Mouse (Mus musculus): ENCODE data around the gene Grm1. TPM values are rescaled to one million over a fixed set of nuclear protein-coding genes. Genes with fewer than 3 reads are reported as not detected.
A peak's percentile ranks its signal among the peaks of the same experiment; 100 is the strongest.

Gene Grm1
- polyA plus RNA-seq, 1 experiment from 2014 or later, result 0.50 TPM

GRCm38 (mm10) chr10:10866278-10866677 lies 215.9 kb downstream of the Grm1 start:
- no peak for ATAC-seq (ENCODE audit: low FRiP score)
- Histone ChIP-seq H3K9ac (no peak overlapping the region), H3K36me3 (no peaks in the 10 kb centered on the region), H3K4me2 (replicated peaks) (no peak overlapping the region), H3K4me3 (no peak overlapping the region), H3K27me3 (no peaks in the 10 kb centered on the region), H3K4me1 (no peaks in the 10 kb centered on the region), H3K9me3 (replicated peaks) (no peaks in the 10 kb centered on the region), H3K27ac (no peak overlapping the region)
- WGBS, result 96% methylated on average over 2 of the region's 2 CpGs

DNA sequence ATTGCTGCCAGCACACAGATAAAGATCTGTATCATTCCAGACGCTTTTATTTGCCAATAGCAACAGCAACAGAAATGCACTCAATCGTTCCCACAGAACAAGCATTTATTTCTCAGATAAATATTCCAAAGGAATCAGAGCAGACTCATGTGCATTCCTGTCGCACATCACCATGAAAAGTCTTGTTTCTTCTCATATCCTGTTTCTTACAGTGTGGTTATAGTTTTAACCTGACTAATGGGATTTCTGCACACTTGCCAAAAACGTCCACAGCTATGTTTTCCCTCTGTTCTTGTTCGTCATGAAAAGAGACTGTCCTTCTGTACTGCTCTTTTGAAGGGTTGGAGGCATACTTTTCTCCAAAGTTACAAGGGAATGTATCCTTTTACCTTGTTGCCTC lies 217.4 kb downstream of the Grm1 start:
- 73% methylated on average over 5 of the region's 5 CpGs for WGBS
- Histone ChIP-seq H3K27me3 (no peaks in the 10 kb centered on the region), H3K9ac (no peak overlapping the region), H3K36me3 (no peaks in the 10 kb centered on the region), H3K4me3 (no peak overlapping the region), H3K4me1 (no peaks in the 10 kb centered on the region), H3K4me2 (replicated peaks) (no peak overlapping the region), H3K27ac (no peak overlapping the region), H3K9me3 (replicated peaks) (no peaks in the 10 kb centered on the region)
- ATAC-seq (ENCODE audit: low FRiP score), result no peak

DNA sequence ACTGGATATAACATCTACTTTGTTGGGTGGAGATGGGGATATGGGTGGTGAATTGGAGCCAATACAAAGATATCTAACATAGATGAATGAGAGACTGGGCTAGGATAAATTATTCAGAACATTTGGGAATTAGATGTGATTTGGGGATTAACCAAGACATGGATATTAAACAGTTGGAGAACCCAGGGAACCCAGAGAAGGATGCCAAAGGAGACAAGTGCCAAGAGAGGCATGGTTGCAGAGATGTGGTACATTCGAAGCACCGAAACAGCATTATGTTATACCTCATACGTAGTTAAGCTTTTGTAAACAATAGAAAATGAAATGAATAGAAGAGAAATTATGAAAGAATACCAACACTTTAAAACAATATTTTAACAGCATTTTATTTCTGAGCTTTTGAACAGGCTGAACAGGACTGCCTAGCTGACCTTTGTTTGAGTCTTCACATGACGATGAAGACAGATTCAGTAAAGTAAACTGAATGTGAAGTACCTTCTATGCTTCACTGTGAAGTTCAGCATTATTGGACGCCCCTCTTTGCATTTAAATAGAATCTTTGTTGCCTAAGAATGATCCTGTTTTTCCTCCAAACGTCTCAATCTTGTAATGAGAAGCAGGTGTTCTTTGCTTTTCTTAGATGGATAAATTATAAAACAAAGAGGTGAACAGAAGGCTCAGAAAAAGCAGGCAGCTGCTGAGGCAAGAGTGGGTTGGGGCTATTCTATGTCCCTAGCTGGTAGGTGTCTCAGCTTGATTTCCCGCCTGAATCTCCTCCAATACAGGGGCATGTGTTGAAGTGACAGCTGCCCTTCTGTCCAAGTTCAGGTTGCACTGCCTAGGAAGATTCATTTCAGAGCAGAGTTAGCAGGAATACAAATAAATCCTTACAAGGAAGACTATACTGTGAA lies 234.5 kb downstream of the Grm1 start:
- 59% methylated on average over 7 of the region's 7 CpGs for WGBS

DNA sequence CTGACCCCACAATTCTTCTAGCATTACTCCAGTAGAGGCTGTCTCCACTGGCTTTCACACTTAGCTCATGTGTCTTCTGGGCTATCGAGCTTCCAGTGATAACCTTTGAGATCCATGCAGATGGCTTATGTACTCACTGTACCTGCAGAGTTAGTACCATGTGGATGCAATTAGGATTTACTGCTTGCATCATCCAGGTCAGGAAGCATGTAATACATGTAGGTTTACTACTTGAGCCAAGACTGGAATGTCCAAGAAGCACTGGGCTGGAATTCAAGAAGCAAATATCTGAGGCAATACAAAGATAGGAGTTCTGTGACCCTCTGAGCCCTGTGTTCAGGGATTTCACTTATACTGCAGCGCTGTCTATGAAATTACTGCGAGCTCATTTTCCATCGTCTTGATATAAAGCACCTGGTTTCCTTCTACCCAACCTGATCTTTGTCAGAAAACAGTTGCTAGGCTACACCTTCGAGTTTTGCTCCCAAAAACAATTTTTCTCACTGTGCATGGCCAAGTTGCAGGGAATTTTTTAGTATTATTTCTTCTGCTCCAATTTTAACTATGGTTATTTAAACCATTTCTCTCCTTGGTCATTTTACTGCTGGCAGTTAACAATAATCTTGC lies 237.0 kb downstream of the Grm1 start:
- ATAC-seq (ENCODE audit: low FRiP score), result no peak
- Histone ChIP-seq H3K4me1 (no peaks in the 10 kb centered on the region), H3K4me3 (no peak overlapping the region), H3K4me2 (replicated peaks) (no peak overlapping the region), H3K9me3 (replicated peaks) (no peaks in the 10 kb centered on the region), H3K9ac (no peak overlapping the region), H3K27ac (no peak overlapping the region), H3K27me3 (no peaks in the 10 kb centered on the region), H3K36me3 (no peaks in the 10 kb centered on the region)
- 81% methylated on average over 5 of the region's 5 CpGs for WGBS

More for the DNA sequence above, 234.5 kb downstream of the Grm1 start:
- H3K36me3 ChIP-seq, result no peaks in the 10 kb centered on the region
- H3K9me3 ChIP-seq (replicated peaks), result no peaks in the 10 kb centered on the region
- H3K27me3 ChIP-seq, result no peaks in the 10 kb centered on the region
- no peak overlapping the region for H3K4me3 ChIP-seq
- peak; percentile 83 for ATAC-seq (ENCODE audit: low FRiP score)
- H3K4me1 ChIP-seq, result no peaks in the 10 kb centered on the region
- no peak overlapping the region for H3K4me2 ChIP-seq (replicated peaks)
- no peak overlapping the region for H3K27ac ChIP-seq
- no peak overlapping the region for H3K9ac ChIP-seq

DNA sequence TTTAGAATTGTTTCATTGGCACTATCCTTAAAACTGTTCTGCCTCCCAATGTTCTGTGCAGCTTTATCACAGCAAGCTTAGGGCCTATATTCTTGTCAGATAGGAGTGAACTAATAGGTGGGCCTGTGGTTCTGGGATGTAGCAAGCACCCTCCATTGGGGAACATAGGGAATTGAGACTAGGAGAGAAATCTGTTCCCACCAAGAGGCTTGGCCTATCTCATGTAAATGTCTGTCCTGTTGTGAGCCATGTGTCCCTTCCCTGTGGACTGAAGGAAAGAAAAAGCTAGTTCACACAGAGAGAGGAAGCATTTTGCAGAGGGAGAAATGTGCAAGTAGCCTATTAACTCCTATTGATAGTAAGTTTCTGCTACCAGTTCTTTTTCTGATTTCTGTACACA lies 246.8 kb downstream of the Grm1 start:
- no peaks in the 10 kb centered on the region for H3K4me1 ChIP-seq
- H3K9ac ChIP-seq, result no peak overlapping the region
- no peaks in the 10 kb centered on the region for H3K27me3 ChIP-seq
- ATAC-seq (ENCODE audit: low FRiP score), result no peak
- H3K9me3 ChIP-seq (replicated peaks), result no peaks in the 10 kb centered on the region
- no peak overlapping the region for H3K4me2 ChIP-seq (replicated peaks)
- H3K36me3 ChIP-seq, result no peaks in the 10 kb centered on the region
- no peak overlapping the region for H3K27ac ChIP-seq
- no peak overlapping the region for H3K4me3 ChIP-seq

DNA sequence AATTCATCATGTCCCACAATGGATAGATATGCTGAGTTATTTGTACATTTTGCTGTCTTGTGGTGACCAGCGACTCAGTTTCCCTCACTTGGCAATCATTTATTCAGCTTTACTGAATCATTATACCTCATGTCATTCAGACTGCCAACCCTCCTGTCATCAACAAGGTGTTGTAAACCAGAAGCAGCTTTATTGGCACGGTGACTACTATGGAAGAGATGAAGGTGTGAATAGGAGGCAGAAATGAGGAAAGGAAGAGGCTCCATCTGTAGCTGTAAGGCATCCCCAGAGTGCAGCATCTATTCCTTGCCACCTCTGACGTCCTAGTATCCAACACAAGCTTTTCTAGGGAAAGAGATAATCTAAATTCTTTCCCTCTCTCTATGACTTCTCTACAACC lies 247.3 kb downstream of the Grm1 start:
- Histone ChIP-seq H3K9ac (no peak overlapping the region), H3K4me1 (no peaks in the 10 kb centered on the region), H3K27me3 (no peaks in the 10 kb centered on the region), H3K36me3 (no peaks in the 10 kb centered on the region), H3K4me3 (no peak overlapping the region), H3K9me3 (replicated peaks) (no peaks in the 10 kb centered on the region), H3K4me2 (replicated peaks) (no peak overlapping the region), H3K27ac (no peak overlapping the region)
- WGBS, result 80% methylated on average over 3 of the region's 3 CpGs
- no peak for ATAC-seq (ENCODE audit: low FRiP score)

GRCm38 (mm10) chr10:10831141-10831540 lies 251.0 kb downstream of the Grm1 start:
- WGBS, result 92% methylated on average over 1 of the region's 1 CpGs
- no peak for ATAC-seq (ENCODE audit: low FRiP score)
- H3K9me3 ChIP-seq (replicated peaks), result no peaks in the 10 kb centered on the region

DNA sequence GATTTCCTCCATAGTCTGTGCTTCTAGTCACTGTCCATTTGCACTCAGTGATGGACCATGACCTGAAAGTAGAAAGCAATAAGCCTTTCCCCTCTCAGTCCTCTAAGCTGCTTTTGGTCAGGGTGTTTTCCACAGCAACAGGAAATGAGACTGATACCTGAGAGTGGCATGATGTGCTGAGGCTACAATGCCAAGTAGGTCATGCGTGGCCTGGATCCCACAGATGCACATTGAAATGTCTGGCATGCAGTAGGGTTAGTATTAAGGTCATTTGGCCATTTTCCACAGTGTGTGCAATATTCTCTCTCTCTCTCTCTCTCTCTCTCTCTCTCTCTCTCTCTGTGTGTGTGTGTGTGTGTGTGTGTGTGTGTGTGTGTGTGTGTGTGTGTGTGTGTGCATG lies 254.8 kb downstream of the Grm1 start:
- no peaks in the 10 kb centered on the region for H3K27me3 ChIP-seq
- no peak for ATAC-seq (ENCODE audit: low FRiP score)
- no peak overlapping the region for H3K9ac ChIP-seq
- H3K9me3 ChIP-seq (replicated peaks), result no peaks in the 10 kb centered on the region
- no peak overlapping the region for H3K4me3 ChIP-seq
- WGBS, result 79% methylated on average over 1 of the region's 1 CpGs
- no peaks in the 10 kb centered on the region for H3K4me1 ChIP-seq
- no peaks in the 10 kb centered on the region for H3K36me3 ChIP-seq
- H3K27ac ChIP-seq, result no peak overlapping the region
- H3K4me2 ChIP-seq (replicated peaks), result no peak overlapping the region

More at GRCm38 (mm10) chr10:10831141-10831540, 251.0 kb downstream of the Grm1 start:
- no peaks in the 10 kb centered on the region for H3K4me1 ChIP-seq
- no peaks in the 10 kb centered on the region for H3K27me3 ChIP-seq
- H3K27ac ChIP-seq, result no peak overlapping the region
- no peak overlapping the region for H3K4me2 ChIP-seq (replicated peaks)
- H3K36me3 ChIP-seq, result no peaks in the 10 kb centered on the region
- no peak overlapping the region for H3K4me3 ChIP-seq
- H3K9ac ChIP-seq, result no peak overlapping the region

- H3K27me3 ChIP-seq, result no peaks in the 10 kb centered on the region
- no peak for ATAC-seq (ENCODE audit: low FRiP score)
- H3K4me3 ChIP-seq, result no peak overlapping the region
- WGBS, result 90% methylated on average over 2 of the region's 2 CpGs
- H3K4me1 ChIP-seq, result no peaks in the 10 kb centered on the region
- no peak overlapping the region for H3K9ac ChIP-seq
- no peaks in the 10 kb centered on the region for H3K9me3 ChIP-seq (replicated peaks)
- no peak overlapping the region for H3K4me2 ChIP-seq (replicated peaks)
- no peak overlapping the region for H3K27ac ChIP-seq
- no peaks in the 10 kb centered on the region for H3K36me3 ChIP-seq
Measured at GRCm38 (mm10) chr10:10818061-10818460, 264.1 kb downstream of the Grm1 start.

DNA sequence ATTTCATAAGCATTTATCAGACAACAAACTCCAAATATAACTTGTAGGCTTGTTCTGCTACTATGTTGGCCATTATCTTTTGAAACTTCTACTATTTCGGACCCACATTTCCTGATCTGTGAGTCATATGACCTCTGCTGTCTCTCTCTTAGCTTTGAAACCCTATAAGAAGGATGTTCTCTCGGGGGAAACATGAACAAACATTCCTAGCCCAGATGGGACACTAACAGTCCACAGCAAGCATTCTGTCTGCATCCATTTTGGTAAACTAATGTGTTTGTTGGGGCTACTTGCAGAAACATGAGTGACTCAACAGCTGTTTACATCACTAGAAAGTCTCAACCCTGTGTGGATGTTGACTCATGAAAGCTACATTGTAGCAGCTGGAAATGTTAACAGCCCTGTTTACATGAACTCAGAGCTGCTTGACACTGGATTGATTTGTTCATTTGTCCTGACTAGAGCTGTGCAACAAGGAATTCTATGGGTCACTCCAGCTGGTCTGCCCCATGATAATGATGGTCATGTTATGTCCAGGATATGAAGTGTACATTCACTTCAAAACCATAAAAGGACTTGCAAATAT lies 267.4 kb downstream of the Grm1 start:
- H3K4me2 ChIP-seq (replicated peaks), result no peak overlapping the region
- no peak for ATAC-seq (ENCODE audit: low FRiP score)
- no peaks in the 10 kb centered on the region for H3K27me3 ChIP-seq
- H3K9ac ChIP-seq, result no peak overlapping the region
- no peak overlapping the region for H3K27ac ChIP-seq
- no peaks in the 10 kb centered on the region for H3K4me1 ChIP-seq
- no peaks in the 10 kb centered on the region for H3K9me3 ChIP-seq (replicated peaks)
- H3K36me3 ChIP-seq, result no peaks in the 10 kb centered on the region
- no peak overlapping the region for H3K4me3 ChIP-seq
- 67% methylated on average over 2 of the region's 2 CpGs for WGBS

DNA sequence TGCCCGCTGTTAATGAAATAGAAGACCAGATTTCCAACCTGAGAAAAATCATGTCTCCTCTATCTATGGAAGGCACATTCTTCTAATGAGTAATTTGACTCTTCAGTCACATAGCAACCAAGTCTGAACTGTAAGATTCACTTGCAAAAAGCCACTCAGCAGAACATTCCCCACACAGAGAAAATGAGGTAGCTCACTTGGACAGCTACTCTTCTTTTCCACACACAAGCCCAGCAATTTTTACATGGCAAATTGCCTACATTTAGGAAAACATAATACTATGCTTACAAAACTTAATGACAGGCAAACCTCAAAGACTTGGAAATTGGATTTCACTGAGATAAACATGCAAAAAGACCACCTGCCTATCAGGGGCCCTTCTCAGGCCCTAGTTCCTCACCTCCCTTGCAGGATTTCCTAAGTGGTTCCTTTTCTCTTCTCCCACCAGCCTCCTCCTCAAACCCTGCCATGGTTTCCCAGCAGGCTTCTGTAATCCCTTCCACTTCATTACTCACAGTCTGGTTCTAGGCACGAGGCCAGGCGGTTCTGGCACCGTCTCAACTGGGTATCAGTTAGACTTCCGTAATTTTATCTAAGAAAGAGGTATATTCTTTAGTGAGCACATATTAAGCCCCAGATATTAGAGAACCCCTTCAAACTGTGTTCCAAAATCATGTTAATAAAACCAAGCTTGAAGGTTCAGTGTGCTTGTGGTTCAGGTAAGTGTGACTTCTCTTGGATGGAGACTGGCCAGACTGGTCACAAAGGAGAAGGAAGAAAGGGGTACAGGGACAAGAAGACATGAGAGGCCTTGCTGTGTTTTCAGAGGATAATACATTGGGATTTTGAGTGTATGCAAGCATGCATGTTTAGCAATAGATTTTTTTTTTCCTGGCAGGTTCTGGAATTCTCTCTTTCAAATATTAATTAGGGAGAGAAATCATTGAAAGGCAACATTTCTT lies 269.1 kb downstream of the Grm1 start:
- no peak for ATAC-seq (ENCODE audit: low FRiP score)
- WGBS, result 69% methylated on average over 5 of the region's 5 CpGs
- Histone ChIP-seq H3K36me3 (no peaks in the 10 kb centered on the region), H3K27ac (no peak overlapping the region), H3K9me3 (replicated peaks) (no peaks in the 10 kb centered on the region), H3K4me1 (no peaks in the 10 kb centered on the region), H3K27me3 (no peaks in the 10 kb centered on the region), H3K4me3 (no peak overlapping the region), H3K9ac (no peak overlapping the region), H3K4me2 (replicated peaks) (no peak overlapping the region)

- H3K9me3 ChIP-seq (replicated peaks), result no peaks in the 10 kb centered on the region
- ATAC-seq (ENCODE audit: low FRiP score), result no peak
- H3K4me2 ChIP-seq (replicated peaks), result no peak overlapping the region
- H3K27ac ChIP-seq, result no peak overlapping the region
- no peaks in the 10 kb centered on the region for H3K27me3 ChIP-seq
- no peaks in the 10 kb centered on the region for H3K4me1 ChIP-seq
- no peaks in the 10 kb centered on the region for H3K36me3 ChIP-seq
- 85% methylated on average over 3 of the region's 3 CpGs for WGBS
- no peak overlapping the region for H3K9ac ChIP-seq
- no peak overlapping the region for H3K4me3 ChIP-seq
Measured at GRCm38 (mm10) chr10:10809777-10810176, 272.4 kb downstream of the Grm1 start.

All from hindbrain, embryonic 12.5 days (tissue).